Mouse (Mus musculus): Measurements from ENCODE around the gene Gm17018. TPM values are rescaled to one million over a fixed set of nuclear protein-coding genes. Genes with fewer than 3 reads are reported as not detected.

Gene Gm17018
- total and polyA plus RNA-seq, 2 experiments from 2014 or later, result 20.7 to 69.6 TPM

GRCm38 (mm10) chr19:45529294-45529693 lies 31.1 kb upstream of the Gm17018 start:
- Histone ChIP-seq H3K36me3 (ENCODE audit: insufficient read depth) (peaks cover 47% of the 10 kb centered on the region), H3K4me1 (ENCODE audit: insufficient read depth) (no peaks in the 10 kb centered on the region)

DNA sequence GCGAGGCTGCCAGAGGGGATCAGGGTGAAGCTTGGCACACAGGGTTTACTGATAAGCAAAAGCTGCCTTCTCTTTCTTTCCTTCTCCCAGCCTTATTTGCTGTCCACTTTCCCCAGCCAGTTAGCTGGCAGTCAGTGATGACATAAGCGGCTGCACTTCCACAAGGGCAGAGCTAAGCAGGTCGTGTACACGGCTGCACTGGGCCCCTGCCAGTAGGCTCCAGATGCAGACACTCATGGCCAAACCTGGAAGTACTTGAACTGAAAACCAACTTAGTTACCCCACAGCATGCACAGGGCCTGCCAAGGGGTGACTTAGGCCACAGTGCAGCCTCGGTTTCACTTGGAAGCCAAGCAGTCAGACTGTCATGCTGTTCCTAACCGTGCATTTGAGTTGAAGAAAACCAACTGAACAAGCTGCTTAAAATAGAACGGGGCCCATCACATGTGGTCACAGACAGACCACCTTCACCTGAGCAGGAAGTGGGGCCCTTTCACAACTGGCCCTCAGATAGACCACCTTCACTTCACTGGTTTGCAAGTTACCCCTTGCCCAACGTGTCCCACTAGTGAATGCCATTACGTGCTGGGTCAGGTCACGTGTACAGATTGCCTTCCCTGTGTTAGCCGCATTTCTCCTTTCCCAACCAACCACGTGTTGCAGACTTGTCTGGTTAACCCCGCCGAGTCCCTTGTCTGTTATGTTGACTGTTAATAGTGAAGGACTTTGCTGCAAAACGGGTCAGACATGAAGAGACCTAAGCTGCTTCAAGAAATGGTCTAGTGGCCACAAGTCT lies 30.0 kb upstream of the Gm17018 start:
- peaks cover 44% of the 10 kb centered on the region for H3K36me3 ChIP-seq (ENCODE audit: insufficient read depth)
- DNase-seq (no peak), ATAC-seq (no peak)
- no peaks in the 10 kb centered on the region for H3K9me3 ChIP-seq (ENCODE audit: low read length)
- WGBS, result 84% methylated on average over 15 of the region's 15 CpGs
- TF ChIP-seq CTCF (IDR thresholded peaks at IDR 0.05; ENCODE audit: low read depth), result no peak
- no peak overlapping the region for H3K27ac ChIP-seq (ENCODE audit: low read depth, low read length)
- no peak overlapping the region for H3K4me3 ChIP-seq (ENCODE audit: low read depth, low read length)
- no peak overlapping the region for H3K4me2 ChIP-seq (ENCODE audit: low read depth)
- no peaks in the 10 kb centered on the region for H3K27me3 ChIP-seq (ENCODE audit: insufficient read depth, low read length)
- no peak overlapping the region for H3K9ac ChIP-seq
- H3K4me1 ChIP-seq (ENCODE audit: insufficient read depth), result no peaks in the 10 kb centered on the region

More at GRCm38 (mm10) chr19:45529294-45529693, 31.1 kb upstream of the Gm17018 start:
- no peak for TF ChIP-seq CTCF (IDR thresholded peaks at IDR 0.05; ENCODE audit: low read depth)
- no peak overlapping the region for H3K9ac ChIP-seq
- 88% methylated on average over 5 of the region's 5 CpGs for WGBS
- no peaks in the 10 kb centered on the region for H3K9me3 ChIP-seq (ENCODE audit: low read length)
- ATAC-seq (no peak), DNase-seq (no peak)
- no peak overlapping the region for H3K27ac ChIP-seq (ENCODE audit: low read depth, low read length)
- H3K4me2 ChIP-seq (ENCODE audit: low read depth), result no peak overlapping the region
- no peaks in the 10 kb centered on the region for H3K27me3 ChIP-seq (ENCODE audit: insufficient read depth, low read length)
- H3K4me3 ChIP-seq (ENCODE audit: low read depth, low read length), result no peak overlapping the region

DNA sequence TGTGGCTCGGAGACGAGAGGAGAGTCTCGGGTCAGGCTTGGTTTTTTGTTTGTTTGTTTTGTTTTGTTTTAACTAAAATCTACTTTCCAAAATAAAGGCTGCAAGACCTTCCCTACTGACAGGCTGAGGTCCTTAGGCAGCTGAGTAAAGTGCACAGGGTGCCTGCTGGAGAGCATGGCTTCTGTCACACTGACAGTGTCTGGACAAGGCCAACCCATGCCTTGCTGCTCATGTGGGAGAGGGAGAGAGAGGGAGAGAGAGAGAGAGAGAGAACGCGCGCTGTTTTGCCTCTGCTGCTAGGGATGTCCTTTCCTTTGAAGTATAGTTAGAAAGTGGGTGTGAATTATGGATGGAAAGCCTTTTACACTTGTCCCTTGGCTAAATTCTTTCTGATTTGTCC lies 28.9 kb upstream of the Gm17018 start:
- H3K9ac ChIP-seq, result no peak overlapping the region
- no peak for TF ChIP-seq CTCF (IDR thresholded peaks at IDR 0.05; ENCODE audit: low read depth)
- H3K4me3 ChIP-seq (ENCODE audit: low read depth, low read length), result no peak overlapping the region
- DNase-seq (no peak), ATAC-seq (no peak)
- H3K27me3 ChIP-seq (ENCODE audit: insufficient read depth, low read length), result no peaks in the 10 kb centered on the region
- 68% methylated on average over 6 of the region's 6 CpGs for WGBS
- H3K27ac ChIP-seq (ENCODE audit: low read depth, low read length), result no peak overlapping the region
- no peaks in the 10 kb centered on the region for H3K9me3 ChIP-seq (ENCODE audit: low read length)
- peaks cover 43% of the 10 kb centered on the region for H3K36me3 ChIP-seq (ENCODE audit: insufficient read depth)
- H3K4me2 ChIP-seq (ENCODE audit: low read depth), result no peak overlapping the region
- no peaks in the 10 kb centered on the region for H3K4me1 ChIP-seq (ENCODE audit: insufficient read depth)

- DNase-seq (no peak), ATAC-seq (no peak)
- no peak overlapping the region for H3K9ac ChIP-seq
- H3K4me2 ChIP-seq (ENCODE audit: low read depth), result no peak overlapping the region
- 54% methylated on average over 7 of the region's 7 CpGs for WGBS
- no peaks in the 10 kb centered on the region for H3K4me1 ChIP-seq (ENCODE audit: insufficient read depth)
- H3K9me3 ChIP-seq (ENCODE audit: low read length), result no peaks in the 10 kb centered on the region
- no peak overlapping the region for H3K4me3 ChIP-seq (ENCODE audit: low read depth, low read length)
- H3K27me3 ChIP-seq (ENCODE audit: insufficient read depth, low read length), result no peaks in the 10 kb centered on the region
- no peak overlapping the region for H3K27ac ChIP-seq (ENCODE audit: low read depth, low read length)
- peaks cover 24% of the 10 kb centered on the region for H3K36me3 ChIP-seq (ENCODE audit: insufficient read depth)
- TF ChIP-seq CTCF (IDR thresholded peaks at IDR 0.05; ENCODE audit: low read depth), result no peak
Observed at GRCm38 (mm10) chr19:45533617-45534016, 26.8 kb upstream of the Gm17018 start.

DNA sequence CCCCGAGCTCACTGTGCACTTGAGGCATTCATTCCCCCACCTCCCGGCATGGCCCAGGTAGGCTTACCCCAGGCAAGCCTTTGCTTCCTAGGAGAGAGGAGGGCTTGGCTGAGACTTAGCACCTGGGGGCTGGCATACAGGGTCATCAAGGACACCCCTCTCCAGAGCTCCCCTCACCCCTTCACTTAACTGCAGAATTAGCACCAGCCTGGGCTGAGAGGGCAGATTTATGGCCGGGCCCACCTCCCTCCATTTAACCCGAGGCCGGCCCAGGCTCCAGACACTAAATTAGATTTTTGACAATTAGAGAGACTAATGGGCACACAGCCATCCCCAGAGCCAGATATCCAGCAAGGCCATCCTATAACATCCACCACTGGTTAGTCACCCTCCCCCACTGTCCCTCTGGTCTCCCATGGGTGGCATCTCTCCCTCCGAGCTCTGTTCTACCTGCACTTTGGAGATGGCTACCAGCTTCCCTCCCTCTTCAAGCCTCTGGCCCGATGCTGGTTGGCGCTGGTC lies 25.1 kb upstream of the Gm17018 start:
- Histone ChIP-seq H3K9ac (no peak overlapping the region), H3K4me2 (ENCODE audit: low read depth) (no peak overlapping the region), H3K27ac (ENCODE audit: low read depth, low read length) (no peak overlapping the region), H3K4me1 (ENCODE audit: insufficient read depth) (no peaks in the 10 kb centered on the region), H3K9me3 (ENCODE audit: low read length) (no peaks in the 10 kb centered on the region), H3K4me3 (ENCODE audit: low read depth, low read length) (no peak overlapping the region), H3K36me3 (ENCODE audit: insufficient read depth) (peaks cover 10% of the 10 kb centered on the region), H3K27me3 (ENCODE audit: insufficient read depth, low read length) (no peaks in the 10 kb centered on the region)
- 83% methylated on average over 8 of the region's 8 CpGs for WGBS
- no peak for TF ChIP-seq CTCF (IDR thresholded peaks at IDR 0.05; ENCODE audit: low read depth)
- no peak for DNase-seq
- no peak for ATAC-seq

GRCm38 (mm10) chr19:45535929-45536328 lies 24.5 kb upstream of the Gm17018 start:
- no peak for ATAC-seq
- Histone ChIP-seq H3K9me3 (ENCODE audit: low read length) (no peaks in the 10 kb centered on the region), H3K9ac (no peak overlapping the region), H3K4me2 (ENCODE audit: low read depth) (no peak overlapping the region), H3K4me3 (ENCODE audit: low read depth, low read length) (no peak overlapping the region), H3K27ac (ENCODE audit: low read depth, low read length) (no peak overlapping the region), H3K27me3 (ENCODE audit: insufficient read depth, low read length) (no peaks in the 10 kb centered on the region), H3K36me3 (ENCODE audit: insufficient read depth) (peaks cover 4% of the 10 kb centered on the region; the same call in 1 of the 2 replicates), H3K4me1 (ENCODE audit: insufficient read depth) (peaks cover 3% of the 10 kb centered on the region)
- TF ChIP-seq CTCF (IDR thresholded peaks at IDR 0.05; ENCODE audit: low read depth), result no peak
- WGBS, result 60% methylated on average over 6 of the region's 6 CpGs
- no peak for DNase-seq

DNA sequence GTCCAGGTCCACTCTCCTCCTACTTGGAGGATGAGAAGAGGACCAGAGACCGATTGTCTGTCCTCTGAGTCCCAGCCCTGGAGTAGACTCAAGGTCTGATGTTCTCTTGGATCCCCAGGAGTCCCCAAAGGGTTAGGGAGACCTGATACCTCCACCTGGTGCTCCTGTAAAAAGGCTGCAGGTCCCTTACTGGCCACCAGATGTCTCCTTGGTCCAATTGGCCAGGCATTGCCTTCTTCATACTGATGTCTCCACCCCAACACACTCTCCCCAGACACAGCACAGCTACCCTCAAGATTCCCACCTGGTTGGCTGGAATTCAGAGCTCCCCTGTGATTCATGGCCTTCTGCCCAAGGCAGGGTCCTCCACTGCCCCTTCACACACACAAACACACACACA lies 22.9 kb upstream of the Gm17018 start:
- Histone ChIP-seq H3K4me3 (ENCODE audit: low read depth, low read length) (no peak overlapping the region), H3K9ac (no peak overlapping the region), H3K4me1 (ENCODE audit: insufficient read depth) (peaks cover 5% of the 10 kb centered on the region), H3K4me2 (ENCODE audit: low read depth) (no peak overlapping the region), H3K27ac (ENCODE audit: low read depth, low read length) (no peak overlapping the region), H3K36me3 (ENCODE audit: insufficient read depth) (no peaks in the 10 kb centered on the region), H3K27me3 (ENCODE audit: insufficient read depth, low read length) (no peaks in the 10 kb centered on the region), H3K9me3 (ENCODE audit: low read length) (no peaks in the 10 kb centered on the region)
- 68% methylated on average over 1 of the region's 1 CpGs for WGBS
- ATAC-seq (no peak), DNase-seq (no peak)
- peak; percentile 64 for TF ChIP-seq CTCF (IDR thresholded peaks at IDR 0.05; ENCODE audit: low read depth)

Measured in forebrain, postnatal 0 days (tissue).